Mouse (Mus musculus) kidney, postnatal 14 days (tissue): ENCODE measurements at regions not wholly inside any gene's neighbourhood (a gene's known extent, or its start where the extent isn't known, plus 50 kb on each side); places are given as distances from the start of the nearest gene placed in this dataset.

Source experiments
- DNase-seq: peaks from one replicate; pipeline ENCODE4 v3.0.0; 2022; ENCODE audit warnings: mixed read lengths

DNA sequence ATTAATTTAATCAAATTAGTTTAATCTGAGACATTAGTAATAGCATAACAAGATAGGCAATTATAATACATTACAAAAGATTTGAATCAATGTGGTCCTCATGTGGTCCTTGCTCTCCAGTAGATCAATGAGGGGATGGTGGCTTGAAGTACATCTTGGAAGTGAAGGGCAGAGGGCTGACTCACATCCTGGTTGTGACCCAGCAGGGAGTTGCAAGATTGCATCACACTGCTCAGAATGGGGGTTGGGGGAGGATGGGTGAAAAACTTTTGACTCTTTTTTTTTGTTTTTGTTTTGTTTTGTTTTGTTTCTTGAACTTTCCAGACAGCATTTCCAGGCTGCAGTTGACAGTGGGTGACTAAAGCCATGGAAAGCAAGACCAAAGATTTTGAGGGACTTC lies 191.1 kb upstream of the Dio3 start:
- DNase-seq, result no peak

- no peak for DNase-seq
These were observed 176.7 kb upstream of the Dio3 start for GRCm38 (mm10) chr12:110102186-110102585.

DNA sequence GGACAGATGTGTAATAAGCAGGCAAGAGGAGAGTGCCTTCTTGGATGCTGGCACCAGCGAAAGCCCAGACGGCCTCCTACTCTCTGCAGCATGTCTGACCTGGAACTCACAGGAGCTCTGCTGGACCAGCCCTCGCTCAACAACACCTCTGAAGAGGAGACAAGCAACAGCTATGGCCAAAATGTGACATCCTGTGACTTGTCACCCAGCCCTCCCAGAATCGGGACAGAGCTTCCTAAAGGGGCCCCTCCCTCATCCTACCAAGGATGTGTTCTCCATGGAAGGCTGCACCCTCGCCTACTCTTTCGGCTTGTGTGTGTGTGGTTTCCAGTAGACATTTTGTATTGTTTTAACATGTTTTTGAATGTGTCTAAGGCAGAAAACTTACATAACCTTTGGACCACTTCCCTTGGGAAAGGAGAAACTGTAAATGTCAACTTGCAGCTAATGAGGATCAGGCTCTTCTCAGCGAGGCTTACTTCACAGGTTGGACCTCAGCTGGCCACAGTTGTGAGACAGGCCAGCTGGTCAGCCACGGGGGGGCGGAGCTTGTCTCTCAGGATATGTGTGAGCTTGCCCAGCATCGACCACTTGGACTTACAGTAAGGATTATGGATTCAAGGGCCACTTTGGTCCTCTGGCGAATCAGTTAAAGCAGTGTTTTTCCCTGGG lies 166.7 kb upstream of the Dio3 start:
- peak; percentile 27 for DNase-seq

DNA sequence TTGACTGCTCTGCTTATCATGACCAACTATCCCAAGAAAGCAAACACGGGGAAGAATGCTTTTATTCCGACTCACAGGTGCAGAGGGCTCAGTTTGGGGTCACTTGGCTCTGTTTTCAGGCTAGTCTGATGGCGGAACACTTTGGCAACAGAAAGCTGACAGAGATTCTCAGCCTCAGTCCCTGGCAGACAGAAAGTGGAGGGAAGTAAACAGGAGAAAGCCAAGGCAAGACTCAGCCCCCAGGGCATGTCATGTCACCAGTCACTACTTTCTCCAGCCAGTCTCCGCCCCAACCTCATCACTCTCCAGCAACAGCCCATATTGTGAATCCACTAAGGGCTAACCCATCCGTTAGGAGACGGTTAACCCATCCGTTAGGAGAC lies 166.2 kb upstream of the Dio3 start:
- DNase-seq, result no peak

DNA sequence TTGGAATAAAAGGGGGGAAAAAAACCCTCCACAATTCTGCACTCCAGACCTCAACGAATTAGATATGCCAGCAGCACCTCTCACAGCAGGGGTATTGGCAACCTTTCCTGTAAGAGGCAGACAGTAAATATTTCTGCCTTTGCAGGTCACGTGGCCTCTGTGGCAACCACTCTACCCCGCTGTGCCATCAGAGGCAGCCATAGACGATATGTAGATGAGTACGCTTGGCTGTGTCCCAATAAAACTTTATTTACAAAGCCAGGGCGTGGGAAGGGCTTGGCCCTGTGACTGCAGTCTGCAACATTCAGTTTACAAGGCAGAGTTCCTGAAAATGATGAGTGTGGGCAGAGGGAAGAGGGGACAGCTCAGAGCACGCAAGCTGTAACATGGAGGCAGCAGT lies 158.7 kb upstream of the Dio3 start:
- DNase-seq, result no peak

DNA sequence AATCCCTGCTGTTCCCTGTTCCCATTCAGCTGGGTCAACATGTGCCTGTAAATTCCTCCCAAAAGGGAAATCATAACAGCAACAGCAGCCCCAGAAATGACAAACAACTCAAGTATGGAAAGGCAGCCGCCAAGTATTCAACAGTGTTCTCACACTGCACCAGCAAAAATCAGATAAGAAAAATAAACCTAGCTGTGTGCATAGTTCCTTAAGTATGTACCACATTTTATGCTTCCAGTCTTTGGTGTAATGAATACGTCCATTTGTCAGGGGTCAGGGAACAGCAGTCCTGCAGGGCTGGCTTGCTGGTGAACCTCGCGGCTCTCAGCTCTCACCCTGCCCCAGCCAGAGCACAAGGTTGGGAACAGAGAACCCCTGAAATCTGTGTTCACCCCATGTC lies 155.9 kb upstream of the Dio3 start:
- DNase-seq, result peak; percentile 38

DNA sequence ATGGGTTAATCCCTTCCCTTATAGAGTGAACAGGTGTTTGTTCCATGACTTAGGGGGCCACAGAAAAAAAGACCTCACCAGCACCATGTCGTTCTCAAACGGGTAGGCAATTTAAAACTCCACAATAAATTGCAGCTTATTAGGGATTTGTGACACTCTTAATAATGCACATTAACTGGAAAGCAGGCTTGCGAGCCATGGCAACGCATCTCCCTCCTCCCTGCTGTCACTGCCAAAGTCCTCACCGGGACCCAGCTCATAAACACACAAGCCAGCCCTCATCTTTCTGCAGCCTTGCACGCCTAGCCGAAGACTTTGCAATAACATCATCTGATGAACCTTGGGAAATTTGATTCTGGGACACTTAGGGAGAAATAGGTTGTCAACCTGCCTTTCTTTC lies 152.3 kb upstream of the Dio3 start:
- no peak for DNase-seq

DNA sequence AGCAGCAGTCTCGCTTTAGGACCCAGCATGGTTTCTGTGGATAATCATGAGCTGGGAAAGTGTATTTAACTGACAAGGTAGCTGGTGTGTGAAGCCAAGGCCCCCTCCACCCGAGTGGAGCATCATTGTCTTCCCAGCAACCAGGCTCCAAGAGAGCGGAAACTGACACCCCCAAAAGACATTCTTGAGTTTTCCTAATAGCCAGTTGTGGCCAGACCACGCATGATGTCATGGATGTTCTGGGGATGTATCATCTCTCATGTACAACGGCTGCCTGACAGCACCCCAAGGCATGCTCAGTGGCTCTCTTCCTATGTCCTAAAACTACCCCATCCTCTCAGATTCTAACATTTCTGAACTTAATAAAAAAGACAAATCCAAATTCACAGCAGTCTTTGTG lies 133.5 kb upstream of the Dio3 start:
- DNase-seq, result no peak

DNA sequence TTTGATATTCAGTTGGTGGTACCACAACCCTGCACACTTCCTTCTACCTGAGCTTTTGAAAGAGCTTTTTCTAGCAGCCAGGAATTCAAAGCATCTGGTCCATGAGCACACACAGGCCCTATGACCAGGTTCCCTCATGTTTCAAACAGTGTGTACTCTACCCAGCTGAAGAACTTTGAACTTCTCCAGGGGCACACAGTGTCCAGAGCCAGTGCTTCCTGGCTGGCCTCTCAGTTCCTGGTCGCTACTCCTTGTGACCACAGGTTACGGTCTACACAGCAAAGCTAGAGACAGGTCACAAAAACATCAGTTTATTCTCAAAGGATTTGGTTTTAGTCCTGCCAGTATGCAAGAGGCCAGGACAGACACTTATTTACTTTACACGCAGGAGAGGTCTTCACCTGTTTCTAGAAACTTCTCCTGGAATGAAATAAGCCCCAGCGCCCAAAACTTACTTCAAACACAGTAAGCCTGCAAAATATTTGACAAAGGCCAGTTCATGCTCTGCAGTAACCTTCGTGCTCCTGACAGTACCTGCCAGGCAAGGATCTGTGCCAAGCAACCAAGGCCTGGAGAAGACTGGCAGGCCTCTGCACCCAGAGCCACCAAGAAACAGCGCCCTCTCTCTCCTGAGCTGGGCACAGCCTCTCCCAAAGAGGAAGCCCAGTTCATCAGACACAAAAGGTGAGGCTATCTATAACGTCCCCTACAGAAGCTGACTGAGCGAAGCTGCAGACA lies 124.5 kb upstream of the Dio3 start:
- DNase-seq, result peak; percentile 53

DNA sequence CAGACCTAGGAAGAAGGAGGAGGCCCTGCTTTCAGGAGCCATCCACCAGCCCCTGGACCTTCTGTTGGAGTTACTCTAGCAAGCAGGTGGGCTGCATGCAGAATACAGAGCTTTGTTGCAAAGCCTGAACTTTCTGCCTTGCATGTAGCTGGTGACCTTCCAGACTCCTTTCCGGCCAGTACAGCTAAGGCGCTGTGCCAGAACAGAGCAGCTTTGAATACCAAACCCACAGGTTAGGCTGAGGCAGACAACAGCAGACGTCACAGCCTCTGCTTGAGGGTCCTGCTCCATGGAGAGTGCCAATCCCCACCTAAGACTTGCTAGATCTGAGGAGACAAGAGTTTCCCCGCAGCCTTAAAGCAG lies 123.9 kb upstream of the Dio3 start:
- peak; percentile 38 for DNase-seq

- peak; percentile 16 for DNase-seq
These were observed 122.4 kb upstream of the Dio3 start for GRCm38 (mm10) chr12:110156441-110156840.

DNA sequence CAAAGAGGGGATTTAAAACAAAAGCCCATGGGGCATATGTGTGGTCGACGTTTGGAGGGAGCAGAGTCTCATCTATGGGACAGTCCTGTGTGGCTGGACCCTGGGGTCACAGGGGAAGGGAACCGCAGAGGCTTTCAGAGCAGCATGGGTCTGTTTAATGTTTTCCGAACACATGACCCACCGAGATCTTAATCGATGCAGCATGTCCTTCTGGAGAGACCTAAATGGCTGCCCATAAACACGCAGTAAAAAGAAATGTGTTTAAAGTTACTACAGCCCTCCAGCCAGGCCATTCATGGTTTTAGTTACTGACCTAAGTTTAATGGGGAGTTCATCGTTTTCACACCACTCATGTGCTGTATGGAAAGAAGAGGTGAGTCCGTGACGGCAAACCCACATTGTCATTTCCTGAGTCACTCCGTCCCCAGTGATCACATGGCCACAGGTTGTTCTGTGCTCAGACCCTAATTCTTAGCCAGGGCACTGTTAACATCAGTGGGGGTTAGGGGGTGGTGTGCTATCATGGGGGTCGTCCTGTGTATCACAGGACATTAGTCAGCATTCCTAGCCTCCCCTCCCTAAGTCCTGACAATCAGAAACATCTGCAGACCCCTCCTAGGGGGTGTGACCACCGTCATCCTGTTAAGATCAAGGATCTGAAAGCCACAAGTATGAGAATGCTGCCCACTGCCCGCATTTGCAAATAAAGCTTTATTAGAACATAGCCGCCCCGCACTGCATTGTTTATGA lies 120.7 kb upstream of the Dio3 start:
- no peak for DNase-seq

DNA sequence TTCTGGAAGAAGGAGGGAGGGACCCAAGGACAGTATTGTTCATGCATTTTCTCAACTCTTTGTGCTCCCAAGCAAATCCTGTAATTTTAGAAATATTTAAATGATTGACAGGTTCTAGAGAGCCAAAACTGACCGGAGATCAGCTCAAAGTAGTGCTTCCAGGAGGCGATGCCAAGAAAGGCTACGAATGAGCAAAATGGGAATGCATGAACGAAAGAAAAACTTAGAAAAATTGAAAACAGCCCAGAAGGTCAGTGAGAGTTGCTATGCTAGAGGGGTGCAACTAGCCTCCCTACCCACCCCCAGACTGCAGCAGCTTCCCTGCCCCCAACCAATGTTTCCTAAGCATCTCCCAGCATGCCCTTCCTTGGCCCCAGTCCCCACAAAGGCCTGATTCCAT lies 117.6 kb upstream of the Dio3 start:
- DNase-seq, result no peak

- DNase-seq, result no peak
These were observed 113.4 kb upstream of the Dio3 start for GRCm38 (mm10) chr12:110165462-110165861.

GRCm38 (mm10) chr12:110168407-110168806 lies 110.5 kb upstream of the Dio3 start:
- DNase-seq, result no peak

DNA sequence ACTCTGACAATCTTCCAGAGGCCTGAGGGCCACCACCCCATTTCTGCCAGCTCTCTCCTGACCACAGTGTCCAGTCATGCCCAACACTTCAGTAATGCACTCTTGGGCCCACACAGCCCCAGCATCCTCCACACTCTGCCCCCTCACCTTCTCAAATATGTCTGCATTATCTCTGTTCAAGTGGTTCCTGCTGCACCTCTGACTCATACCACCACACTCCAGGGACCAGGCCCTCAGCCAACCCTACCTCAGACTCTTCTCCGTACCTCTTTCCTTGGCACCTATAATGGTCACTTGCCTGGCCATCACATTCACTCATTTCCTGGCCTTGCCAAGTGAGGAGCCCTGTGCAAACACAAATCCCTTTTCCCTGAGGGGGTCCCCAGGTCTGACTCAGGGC lies 109.6 kb upstream of the Dio3 start:
- DNase-seq, result no peak

GRCm38 (mm10) chr12:110170496-110170895 lies 108.4 kb upstream of the Dio3 start:
- no peak for DNase-seq

GRCm38 (mm10) chr12:110177826-110178225 lies 101.0 kb upstream of the Dio3 start:
- DNase-seq, result no peak

DNA sequence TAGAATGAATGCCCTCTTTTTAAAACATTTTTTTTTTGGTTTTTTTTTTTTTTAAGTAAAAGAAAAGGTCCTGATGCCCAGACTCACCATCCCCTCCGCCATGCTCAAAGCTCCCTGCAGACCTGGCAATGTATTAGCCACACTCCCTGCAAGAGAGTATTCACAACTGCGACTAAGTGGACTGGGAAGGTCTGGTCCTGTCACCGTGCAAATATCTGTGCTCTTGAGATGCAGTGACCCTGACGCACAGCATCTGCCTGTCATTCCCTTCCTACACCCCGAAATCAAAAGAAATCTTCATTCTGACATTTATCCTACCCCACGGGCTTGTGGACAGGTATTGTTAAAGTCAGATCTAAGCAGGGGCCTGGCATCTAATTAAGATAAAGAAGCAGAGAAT lies 95.4 kb upstream of the Dio3 start:
- no peak for DNase-seq

DNA sequence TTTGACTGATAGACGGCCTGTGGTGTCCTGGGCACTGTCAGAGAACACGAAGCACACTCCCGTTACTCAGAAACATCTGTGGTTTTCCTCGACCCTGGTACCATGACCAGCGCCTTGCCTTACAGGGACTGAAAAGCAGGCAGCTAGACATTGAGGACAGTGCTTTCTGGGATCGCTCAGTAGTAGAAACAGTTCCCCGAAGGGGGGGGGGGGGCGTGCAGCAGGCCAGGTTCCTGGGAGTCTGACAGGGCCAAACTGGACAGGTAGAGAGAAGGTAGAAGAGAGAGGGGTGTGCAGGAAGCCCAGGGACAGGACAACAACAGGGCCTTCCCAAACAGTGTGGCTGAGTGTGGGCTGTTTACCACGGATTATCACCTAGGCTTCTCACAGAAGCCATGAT lies 93.5 kb upstream of the Dio3 start:
- DNase-seq, result no peak

DNA sequence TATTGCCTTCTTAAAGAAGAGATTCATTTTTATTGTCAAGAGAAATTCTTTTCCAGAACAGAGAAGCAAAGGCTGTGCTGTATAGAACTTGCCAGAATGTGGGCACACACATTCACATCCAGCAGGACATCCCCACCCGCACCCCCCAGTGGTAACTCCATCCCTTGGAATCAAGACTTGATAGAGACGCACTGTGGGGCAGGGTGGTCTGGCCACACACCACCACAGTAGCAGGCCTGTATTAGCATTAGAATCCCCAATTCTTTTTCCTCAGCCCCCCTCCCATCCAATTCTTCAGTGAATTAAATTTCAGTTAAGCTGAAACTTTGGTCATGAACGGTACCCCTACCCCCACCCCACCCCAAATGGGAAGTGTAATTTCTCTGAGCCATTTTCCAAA lies 92.5 kb upstream of the Dio3 start:
- no peak for DNase-seq

DNA sequence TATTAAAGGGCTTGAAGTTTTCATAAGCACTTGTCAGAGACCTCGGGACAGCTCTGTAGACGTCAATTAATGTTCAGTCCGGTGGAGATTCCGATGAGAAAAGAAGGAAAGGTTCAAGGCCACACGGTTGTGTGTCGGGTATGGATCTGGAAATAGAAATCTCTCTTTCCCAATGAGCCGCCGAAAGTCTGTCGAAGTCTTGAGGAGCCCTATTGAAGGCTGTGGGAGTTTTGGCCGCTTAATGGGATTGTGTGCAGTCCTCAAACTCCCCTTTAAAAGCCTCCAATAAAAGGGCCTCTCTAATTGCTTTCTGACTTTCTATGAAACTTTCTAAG lies 92.0 kb upstream of the Dio3 start:
- DNase-seq, result no peak

- DNase-seq, result no peak
These were observed 91.4 kb upstream of the Dio3 start for GRCm38 (mm10) chr12:110187246-110188135.
